Mouse (Mus musculus) lung, embryonic 16.5 days (tissue): ENCODE measurements around the gene Asb16. TPM values are rescaled to one million over a fixed set of nuclear protein-coding genes. Genes with fewer than 3 reads are reported as not detected.

Experiments used
- ATAC-seq: fragments of 200-750 bp; cut with Nextera tagmentation; 2 replicates; pipeline ENCODE4 v1.8.0; 2017; ENCODE audit warnings: low read depth, mild to moderate bottlenecking, moderate library complexity
- H3K27ac ChIP-seq: fragments of 300-500 bp; sonication (generic); 2 replicates; pipeline ENCODE4 v1.5.1; 2014; ENCODE audit warnings: mild to moderate bottlenecking, control low read depth, low read length
- H3K27me3 ChIP-seq: fragments of 300-500 bp; sonication (generic); 2 replicates; pipeline ENCODE4 v1.6.1; 2014; ENCODE audit warnings: low read depth, low read length, mixed read lengths; ENCODE audit not compliant: control insufficient read depth, insufficient read depth
- H3K36me3 ChIP-seq: fragments of 300-500 bp; sonication (generic); 2 replicates; pipeline ENCODE4 v1.6.1; 2014; ENCODE audit warnings: low read length; ENCODE audit not compliant: control insufficient read depth, insufficient read depth
- H3K4me1 ChIP-seq: fragments of 300-500 bp; sonication (generic); replicated peaks from 2 replicates; pipeline ENCODE4 v1.6.1; 2014; ENCODE audit warnings: low read length, mixed read lengths; ENCODE audit not compliant: control insufficient read depth, insufficient read depth
- H3K4me2 ChIP-seq: fragments of 300-500 bp; sonication (generic); 2 replicates; pipeline ENCODE4 v1.6.1; 2014; ENCODE audit warnings: low read depth, low read length, control low read depth
- H3K4me3 ChIP-seq: fragments of 300-500 bp; sonication (generic); 2 replicates; pipeline ENCODE4 v1.5.1; 2014; ENCODE audit warnings: mild to moderate bottlenecking, low read length, control low read depth
- H3K9ac ChIP-seq: fragments of 300-500 bp; sonication (generic); 2 replicates; pipeline ENCODE4 v1.6.1; 2014; ENCODE audit warnings: low read length, control low read depth
- H3K9me3 ChIP-seq: fragments of 300-500 bp; sonication (generic); 2 replicates; pipeline ENCODE4 v1.6.1; 2016; ENCODE audit warnings: low read length; ENCODE audit not compliant: control insufficient read depth
- WGBS: fragments of 180-500 bp; shearing (Covaris S2); extraction: QIAGEN DNeasy Blood & Tissue Kit; methylation state at CpG from one replicate; pipeline ENCODE4 v1.1.7; 2014; 5-methylcytosine and 5-hydroxymethylcytosine counted together
- polyA plus RNA-seq: library from polyadenylated mRNA; unstranded; fragments of >200 nt; fragmentation: Nextera tagmentation; extraction: Ambion mirVana; gene quantifications from 2 replicates; pipeline ENCODE4 v1.2.1, GENCODE M21; 2015

Gene Asb16
- polyA plus RNA-seq = 0.05 and 0.08 TPM in 2 replicates

GRCm38 (mm10) chr11:102268520-102269244 is at the start of gene Asb16:
TSS of gene Asb16 (plus strand) at chr11:102268743.
- no peak for ATAC-seq
- Histone ChIP-seq H3K36me3 (0 out of 2 replicates have a peak, but pooled peaks cover 4% of the 10 kb centered on the region), H3K9ac (no peak within 1 kb of the TSS), H3K4me1 (0 out of 2 replicates have a peak, but pooled peaks cover 5% of the 10 kb centered on the region), H3K27me3 (no peaks in the 10 kb centered on the region), H3K4me3 (no peak within 1 kb of the TSS), H3K4me2 (no peak within 1 kb of the TSS), H3K9me3 (no peaks in the 10 kb centered on the region), H3K27ac (no peak within 1 kb of the TSS)
- 84% methylated on average over 12 of the region's 12 CpGs for WGBS

GRCm38 (mm10) chr11:102218783-102219182 is 49.8 kb upstream of the Asb16 start:
- H3K27ac ChIP-seq = peak overlapping the region; percentile 98
- 0 out of 2 replicates have a peak, but pooled peaks cover 2% of the 10 kb centered on the region for H3K36me3 ChIP-seq
- no peaks in the 10 kb centered on the region for H3K27me3 ChIP-seq
- peak; percentile 80 for ATAC-seq
- peak overlapping the region; percentile 58 for H3K4me3 ChIP-seq
- H3K9me3 ChIP-seq = no peaks in the 10 kb centered on the region
- 0% methylated on average over 10 of the region's 10 CpGs for WGBS
- peak overlapping the region; percentile 73 for H3K4me2 ChIP-seq
- H3K4me1 ChIP-seq = peaks cover 79% of the 10 kb centered on the region
- peak overlapping the region; percentile 68 for H3K9ac ChIP-seq

- H3K4me3 ChIP-seq = peak overlapping the region; percentile 22
- H3K4me2 ChIP-seq = peak overlapping the region; percentile 73
- peak; percentile 1; the same call in 1 of the 2 replicates for ATAC-seq
- 45% methylated on average over 14 of the region's 14 CpGs for WGBS
- peaks cover 76% of the 10 kb centered on the region for H3K4me1 ChIP-seq
- 0 out of 2 replicates have a peak, but pooled peaks cover 2% of the 10 kb centered on the region for H3K36me3 ChIP-seq
- H3K9me3 ChIP-seq = no peaks in the 10 kb centered on the region
- H3K27me3 ChIP-seq = no peaks in the 10 kb centered on the region
- peak overlapping the region; percentile 54; the same call in 1 of the 2 replicates for H3K9ac ChIP-seq
- peak overlapping the region; percentile 98 for H3K27ac ChIP-seq
Observed at GRCm38 (mm10) chr11:102219247-102219993, 49.1 kb upstream of the Asb16 start.

- Histone ChIP-seq H3K4me2 (no peak overlapping the region), H3K4me1 (peaks cover 76% of the 10 kb centered on the region)
- WGBS = 35% methylated on average over 4 of the region's 4 CpGs
Observed at GRCm38 (mm10) chr11:102219994-102220346, 48.6 kb upstream of the Asb16 start.

GRCm38 (mm10) chr11:102220451-102220850 is 48.1 kb upstream of the Asb16 start:
- no peak for ATAC-seq

More at GRCm38 (mm10) chr11:102219994-102220346, 48.6 kb upstream of the Asb16 start:
- Histone ChIP-seq H3K27me3 (no peaks in the 10 kb centered on the region), H3K27ac (no peak overlapping the region), H3K9me3 (no peaks in the 10 kb centered on the region), H3K36me3 (0 out of 2 replicates have a peak, but pooled peaks cover 2% of the 10 kb centered on the region), H3K9ac (no peak overlapping the region), H3K4me3 (no peak overlapping the region)
- ATAC-seq = no peak

GRCm38 (mm10) chr11:102221243-102221953 is 47.1 kb upstream of the Asb16 start:
- 80% methylated on average over 8 of the region's 8 CpGs for WGBS
- ATAC-seq = no peak
- H3K27me3 ChIP-seq = no peaks in the 10 kb centered on the region
- peak overlapping the region; percentile 14; the same call in 1 of the 2 replicates for H3K9ac ChIP-seq
- H3K4me3 ChIP-seq = no peak overlapping the region
- 0 out of 2 replicates have a peak, but pooled peaks cover 2% of the 10 kb centered on the region for H3K36me3 ChIP-seq
- H3K4me2 ChIP-seq = no peak overlapping the region
- H3K27ac ChIP-seq = no peak overlapping the region
- peaks cover 76% of the 10 kb centered on the region for H3K4me1 ChIP-seq
- H3K9me3 ChIP-seq = no peaks in the 10 kb centered on the region

More at GRCm38 (mm10) chr11:102220451-102220850, 48.1 kb upstream of the Asb16 start:
- Histone ChIP-seq H3K9ac (no peak overlapping the region), H3K4me2 (no peak overlapping the region), H3K4me3 (no peak overlapping the region), H3K9me3 (no peaks in the 10 kb centered on the region), H3K27me3 (no peaks in the 10 kb centered on the region), H3K27ac (no peak overlapping the region), H3K4me1 (peaks cover 76% of the 10 kb centered on the region), H3K36me3 (0 out of 2 replicates have a peak, but pooled peaks cover 2% of the 10 kb centered on the region)
- WGBS = 49% methylated on average over 6 of the region's 6 CpGs

- Histone ChIP-seq H3K27ac (no peak overlapping the region), H3K4me1 (peaks cover 77% of the 10 kb centered on the region), H3K9ac (peak overlapping the region; percentile 14; the same call in 1 of the 2 replicates), H3K4me2 (no peak overlapping the region), H3K4me3 (no peak overlapping the region), H3K9me3 (no peaks in the 10 kb centered on the region), H3K36me3 (0 out of 2 replicates have a peak, but pooled peaks cover 2% of the 10 kb centered on the region), H3K27me3 (no peaks in the 10 kb centered on the region)
- no peak for ATAC-seq
- WGBS = 51% methylated on average over 8 of the region's 8 CpGs
Observed at GRCm38 (mm10) chr11:102221954-102222351, 46.6 kb upstream of the Asb16 start.

GRCm38 (mm10) chr11:102223166-102223565 is 45.4 kb upstream of the Asb16 start:
- no peak overlapping the region for H3K27ac ChIP-seq
- peaks cover 77% of the 10 kb centered on the region for H3K4me1 ChIP-seq
- no peaks in the 10 kb centered on the region for H3K9me3 ChIP-seq
- 35% methylated on average over 6 of the region's 6 CpGs for WGBS
- H3K36me3 ChIP-seq = 0 out of 2 replicates have a peak, but pooled peaks cover 2% of the 10 kb centered on the region
- no peak overlapping the region for H3K4me3 ChIP-seq
- no peak overlapping the region for H3K9ac ChIP-seq
- no peaks in the 10 kb centered on the region for H3K27me3 ChIP-seq
- no peak for ATAC-seq
- H3K4me2 ChIP-seq = no peak overlapping the region
